Mouse (Mus musculus) induced T-regulatory cell, adult 2 months (primary cell): Measurements from ENCODE around the gene Patz1.
A peak's percentile ranks its signal among the peaks of the same experiment; 100 is the strongest.

Experiments
- DNase-seq: peaks from one replicate; pipeline ENCODE4 v3.0.0-alpha.2; 2012; ENCODE audit warnings: low read depth

The Patz1 gene

DNA sequence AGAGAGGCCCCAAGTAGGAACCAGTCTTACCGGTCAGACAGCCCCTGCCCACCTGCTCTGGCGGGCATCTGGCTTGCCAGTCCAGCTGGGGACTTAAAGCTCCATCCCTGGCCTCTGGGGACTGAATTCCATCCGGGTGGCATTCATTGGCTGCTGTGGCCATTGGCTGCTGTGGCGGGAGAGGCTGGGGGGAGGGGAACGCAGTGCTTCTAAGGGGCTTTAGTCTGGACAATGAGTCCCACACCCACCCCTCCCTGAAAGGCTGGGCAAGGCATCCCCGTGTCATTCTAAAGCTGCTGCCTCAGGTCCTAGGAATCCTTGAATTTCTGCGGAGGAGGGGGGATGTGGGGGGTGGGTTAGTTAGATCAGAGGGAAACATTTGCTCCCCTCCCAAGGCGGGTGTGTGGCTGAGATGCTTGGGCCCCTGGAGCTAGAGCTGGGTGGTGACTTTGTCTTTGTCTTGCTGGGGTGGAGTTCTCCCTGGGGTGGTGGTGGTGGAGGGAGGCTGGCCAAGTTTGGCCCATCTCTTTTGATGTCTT is 4.1 kb downstream of the Patz1 start:
- no peak for DNase-seq

DNA sequence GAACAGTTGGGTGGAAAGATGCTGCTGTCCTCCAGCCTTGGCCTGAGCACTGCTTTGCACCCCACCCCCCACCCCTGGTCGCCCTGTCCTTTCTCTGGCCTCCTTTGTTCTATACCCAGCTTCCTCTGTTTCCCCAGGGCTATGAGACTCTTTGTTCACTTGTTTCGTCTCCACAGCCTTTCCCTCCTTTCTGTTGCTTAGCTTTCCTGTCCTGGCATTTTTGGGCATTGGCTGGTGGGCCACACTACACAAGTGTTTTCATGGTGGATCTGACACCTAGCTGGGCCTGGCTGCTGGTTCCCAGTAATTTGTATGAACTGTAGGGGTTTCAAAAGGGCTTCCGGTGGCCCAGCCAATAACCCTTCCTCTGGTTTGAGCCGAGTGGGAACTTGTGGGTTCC is 4.7 kb downstream of the Patz1 start:
- no peak for DNase-seq

DNA sequence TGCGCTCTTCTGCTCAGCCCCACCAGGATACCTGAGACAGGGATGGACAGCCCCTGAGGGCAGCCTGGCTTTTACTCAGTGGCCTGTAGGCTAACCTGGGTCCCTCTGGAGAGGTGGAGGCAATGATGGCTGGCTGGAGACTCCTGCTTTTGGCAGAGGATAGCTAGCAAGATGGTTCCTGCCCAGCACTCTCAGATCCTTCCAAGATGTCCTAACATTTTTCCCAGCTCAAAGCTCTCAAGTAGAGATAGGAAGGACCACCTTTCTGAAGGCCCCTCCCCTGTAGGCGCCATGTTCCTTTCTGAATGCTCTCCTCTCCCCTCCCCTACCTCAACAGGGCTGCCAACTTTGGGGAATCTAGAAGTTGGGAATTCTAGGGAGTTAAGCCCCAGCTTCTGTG is 6.0 kb downstream of the Patz1 start:
- no peak for DNase-seq

DNA sequence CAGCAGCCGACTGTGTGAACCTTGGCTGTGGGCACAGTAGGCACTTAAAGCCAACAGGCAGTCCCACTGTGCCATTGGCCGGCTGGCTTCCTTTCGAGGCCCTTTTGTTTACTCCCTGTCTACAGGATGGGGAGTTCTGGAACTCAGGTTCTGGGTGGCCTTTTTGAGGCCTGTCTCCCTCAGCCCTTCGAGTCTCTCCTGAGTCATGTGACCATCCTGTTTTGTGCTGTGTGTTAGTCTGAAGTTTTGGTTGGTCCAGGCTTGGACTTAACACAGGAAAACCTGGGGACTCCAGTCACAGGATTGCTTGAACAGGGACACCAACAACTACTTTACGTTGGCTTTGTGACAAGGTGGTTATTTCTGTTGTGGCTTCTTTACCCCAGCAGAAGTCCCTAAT is 7.4 kb downstream of the Patz1 start:
- no peak for DNase-seq

DNA sequence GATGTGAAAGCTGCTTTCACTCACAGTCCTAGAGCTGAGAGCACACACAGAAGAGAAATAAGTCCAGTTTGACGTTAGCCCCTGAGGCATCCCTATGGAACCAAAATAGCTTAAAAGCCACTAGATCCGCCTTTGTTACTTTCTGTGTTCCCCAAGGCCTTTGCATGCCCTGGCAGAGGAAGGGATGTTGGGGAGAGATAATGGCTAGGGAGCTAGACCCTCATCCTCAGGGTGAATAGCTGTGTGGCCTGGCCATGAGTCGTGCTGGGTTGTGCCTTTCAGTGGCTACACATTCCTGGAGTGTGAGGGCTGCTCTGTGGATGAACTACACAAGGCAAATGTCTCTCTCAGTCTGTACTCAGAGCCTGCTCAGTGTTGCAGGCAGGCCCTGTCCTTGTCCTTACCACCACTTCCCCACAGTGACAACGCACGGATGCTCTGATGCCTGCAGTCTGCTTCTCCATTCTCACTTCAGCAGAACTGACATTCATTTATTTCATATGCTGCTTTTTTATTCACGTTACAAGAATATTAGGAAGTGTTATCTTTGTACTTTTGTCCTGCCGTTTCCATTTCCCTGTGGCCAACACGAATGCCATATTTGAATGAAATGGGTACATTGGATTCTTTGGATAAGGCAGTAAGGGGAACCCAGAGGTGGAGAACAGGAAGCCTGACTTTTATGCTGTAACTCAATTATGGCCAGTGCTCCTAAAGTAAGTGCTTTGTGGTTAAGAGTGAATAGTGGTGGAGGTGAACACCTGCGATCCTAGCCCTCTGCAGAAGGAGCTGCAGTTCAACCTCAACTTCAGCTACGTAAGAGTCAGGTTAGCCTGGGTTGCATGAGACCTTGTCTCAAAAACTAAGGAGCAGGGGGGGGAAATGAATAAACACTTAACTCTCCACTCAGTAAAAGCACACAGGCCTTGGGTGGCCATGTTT is 9.5 kb downstream of the Patz1 start:
- DNase-seq, result no peak

DNA sequence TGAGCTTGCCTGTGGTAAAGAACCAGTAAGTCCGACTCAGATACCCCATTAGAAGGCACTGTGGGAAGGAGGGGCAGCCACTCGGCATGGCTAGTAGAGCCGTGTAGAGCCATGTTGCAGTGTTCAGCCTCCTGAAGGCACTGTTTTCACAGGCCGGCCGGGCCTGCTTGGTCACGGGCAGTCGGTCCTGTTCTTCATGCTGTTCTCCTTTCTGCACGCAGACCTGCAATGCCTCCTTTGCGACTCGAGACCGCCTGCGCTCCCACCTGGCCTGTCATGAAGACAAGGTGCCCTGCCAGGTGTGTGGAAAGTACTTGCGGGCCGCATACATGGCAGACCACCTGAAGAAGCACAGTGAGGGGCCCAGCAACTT is 10.1 kb downstream of the Patz1 start:
- no peak for DNase-seq

DNA sequence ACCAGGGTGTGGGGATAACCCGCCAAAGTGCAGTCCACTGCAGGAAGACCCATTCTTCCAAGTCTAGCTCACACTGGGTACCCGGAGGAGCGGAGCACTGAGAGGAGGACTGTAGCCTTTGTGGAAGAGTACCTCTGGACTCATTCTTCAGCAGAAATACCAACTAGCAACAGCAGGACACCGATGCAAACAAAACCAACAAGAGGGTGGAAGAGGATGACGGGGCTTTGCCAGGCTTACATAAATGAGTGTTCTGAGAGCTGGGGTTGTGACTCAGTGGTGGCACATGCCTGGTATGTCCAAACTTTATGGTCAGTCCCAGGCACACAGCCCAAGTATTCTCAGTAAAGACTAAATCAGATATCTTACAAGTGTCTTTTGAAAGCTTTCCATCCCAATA is 12.4 kb downstream of the Patz1 start:
- DNase-seq, result no peak

DNA sequence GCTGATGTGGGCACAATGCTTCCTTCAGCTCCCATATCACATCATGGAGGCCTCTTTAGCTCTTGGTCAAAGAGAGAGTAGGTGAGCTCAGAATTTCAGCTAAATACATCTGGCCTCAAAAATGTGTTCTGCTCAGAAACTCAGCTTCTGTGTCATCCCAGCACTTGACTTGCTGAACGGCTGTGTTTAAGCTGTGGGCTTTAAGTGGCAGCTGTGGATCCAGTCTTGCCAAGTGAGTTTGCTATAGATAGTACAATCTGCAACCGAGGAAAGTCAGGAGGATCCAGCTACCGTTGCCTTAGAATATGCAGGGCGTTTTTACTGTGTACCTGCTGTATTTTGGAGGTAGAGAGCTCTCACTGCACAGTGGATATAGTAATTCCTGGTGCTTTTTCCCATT is 13.7 kb downstream of the Patz1 start:
- no peak for DNase-seq

DNA sequence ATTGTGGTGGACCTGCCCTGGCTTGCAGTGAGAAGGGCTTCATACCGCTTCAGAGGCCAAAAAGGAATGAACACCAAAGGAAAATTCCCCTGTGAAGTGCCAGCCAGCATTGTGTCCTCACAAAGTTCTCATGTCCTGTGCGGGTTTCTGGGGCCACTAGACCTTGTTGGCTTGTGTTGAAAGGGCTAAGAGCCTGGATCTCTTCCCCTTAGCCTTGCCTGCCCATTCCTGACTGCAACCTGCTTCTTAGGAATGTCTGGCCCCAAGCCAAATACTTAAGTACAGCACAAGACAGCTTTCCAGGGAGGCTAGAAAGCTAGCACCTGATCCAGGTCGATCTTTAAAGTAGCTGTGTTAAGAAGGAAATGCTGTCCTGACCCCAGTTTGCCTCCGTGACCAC is 14.1 kb downstream of the Patz1 start:
- DNase-seq, result no peak

DNA sequence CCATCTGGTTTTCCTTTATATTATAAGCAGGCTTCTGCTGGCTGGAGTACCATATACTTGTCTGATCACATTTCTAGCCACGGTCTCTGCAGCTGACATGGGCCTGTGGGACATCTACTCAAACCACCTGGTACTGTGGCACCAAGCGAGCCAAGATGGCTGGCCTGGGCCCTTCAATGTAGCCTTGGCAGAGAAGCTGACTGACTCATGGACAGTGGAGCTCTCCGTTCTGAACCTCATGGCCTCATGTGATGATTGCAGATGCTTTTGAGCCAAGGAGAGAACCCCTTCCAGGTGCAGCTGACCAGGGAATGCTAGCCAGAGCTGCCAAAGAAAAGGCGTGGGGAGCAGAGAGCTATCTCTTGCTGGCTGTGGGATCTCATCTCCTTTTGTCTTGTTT is 17.1 kb downstream of the Patz1 start:
- no peak for DNase-seq

DNA sequence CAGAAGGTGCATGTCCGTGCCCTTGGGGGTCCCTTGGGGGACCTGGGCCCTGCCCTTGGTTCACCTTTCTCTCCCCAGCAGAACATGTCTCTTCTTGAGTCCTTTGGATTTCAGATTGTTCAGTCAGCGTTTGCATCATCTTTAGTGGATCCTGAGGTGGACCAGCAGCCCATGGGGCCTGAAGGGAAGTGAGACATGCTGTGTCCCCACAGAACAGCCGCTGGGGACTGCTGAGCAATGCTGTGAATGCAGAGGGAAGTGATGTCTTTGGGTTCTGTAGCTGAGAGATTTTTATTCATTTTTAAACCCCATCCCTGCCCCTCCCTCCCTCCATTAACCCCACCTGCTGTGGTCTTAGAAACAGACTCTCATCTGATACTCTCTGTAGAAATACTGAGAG is 19.2 kb downstream of the Patz1 start:
- no peak for DNase-seq

DNA sequence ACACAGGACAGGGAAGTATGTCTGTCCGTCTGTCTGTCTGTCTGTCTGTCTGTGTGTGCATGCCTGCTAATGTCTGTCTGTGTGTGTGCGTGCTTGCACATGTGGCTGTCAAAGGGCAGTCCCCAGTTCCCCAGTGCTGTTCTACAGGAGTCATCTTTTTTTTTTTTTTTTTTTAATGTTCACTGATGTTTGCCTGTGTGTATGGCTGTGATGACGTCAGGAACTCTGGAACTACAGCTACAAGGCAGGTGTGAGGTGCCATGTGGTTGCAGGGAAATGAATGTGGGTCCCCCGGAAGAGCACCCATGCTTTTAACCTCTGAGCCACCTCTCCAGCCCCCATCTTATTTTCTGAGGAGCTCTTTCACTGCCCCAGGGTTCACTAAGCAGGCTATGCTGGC is 21.2 kb downstream of the Patz1 start:
- DNase-seq, result no peak

DNA sequence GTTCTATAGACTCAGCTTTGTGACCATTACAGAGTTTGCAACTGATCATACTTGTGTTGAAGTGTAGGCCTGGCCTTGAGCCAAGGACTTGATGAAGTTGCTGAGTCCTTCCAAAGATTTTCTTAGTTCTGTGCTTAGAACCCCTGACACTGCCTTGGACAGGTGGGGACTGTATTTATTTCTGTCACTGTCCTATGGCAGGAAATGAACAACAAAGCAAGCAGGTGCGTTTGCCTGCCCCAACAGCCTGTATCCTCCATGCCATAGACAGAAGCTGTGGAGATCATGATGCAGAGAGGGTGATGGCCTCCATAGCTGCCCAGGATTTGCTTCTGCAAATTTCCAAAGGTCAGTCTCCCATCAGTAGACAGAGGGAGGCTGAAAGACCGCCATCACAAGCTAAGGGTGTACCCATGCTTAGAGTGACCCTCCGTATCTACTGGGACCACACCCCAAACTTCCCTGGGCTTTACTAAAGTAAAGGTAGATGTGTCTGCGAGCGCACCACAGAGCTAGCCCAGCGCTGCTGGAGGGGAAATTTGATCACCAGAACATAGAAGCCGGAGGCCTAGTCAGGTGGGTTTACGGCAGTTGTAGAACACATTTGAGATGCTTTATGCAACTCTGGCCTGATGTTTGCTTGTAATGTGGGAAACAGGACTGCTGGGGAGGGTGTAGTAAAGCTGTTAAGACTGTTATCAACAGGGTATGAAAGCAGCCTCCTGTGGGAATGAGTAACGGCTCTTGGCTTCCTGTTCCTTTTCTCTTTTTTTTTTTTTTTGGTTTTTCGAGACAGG is 22.3 kb downstream of the Patz1 start:
- DNase-seq, result no peak

DNA sequence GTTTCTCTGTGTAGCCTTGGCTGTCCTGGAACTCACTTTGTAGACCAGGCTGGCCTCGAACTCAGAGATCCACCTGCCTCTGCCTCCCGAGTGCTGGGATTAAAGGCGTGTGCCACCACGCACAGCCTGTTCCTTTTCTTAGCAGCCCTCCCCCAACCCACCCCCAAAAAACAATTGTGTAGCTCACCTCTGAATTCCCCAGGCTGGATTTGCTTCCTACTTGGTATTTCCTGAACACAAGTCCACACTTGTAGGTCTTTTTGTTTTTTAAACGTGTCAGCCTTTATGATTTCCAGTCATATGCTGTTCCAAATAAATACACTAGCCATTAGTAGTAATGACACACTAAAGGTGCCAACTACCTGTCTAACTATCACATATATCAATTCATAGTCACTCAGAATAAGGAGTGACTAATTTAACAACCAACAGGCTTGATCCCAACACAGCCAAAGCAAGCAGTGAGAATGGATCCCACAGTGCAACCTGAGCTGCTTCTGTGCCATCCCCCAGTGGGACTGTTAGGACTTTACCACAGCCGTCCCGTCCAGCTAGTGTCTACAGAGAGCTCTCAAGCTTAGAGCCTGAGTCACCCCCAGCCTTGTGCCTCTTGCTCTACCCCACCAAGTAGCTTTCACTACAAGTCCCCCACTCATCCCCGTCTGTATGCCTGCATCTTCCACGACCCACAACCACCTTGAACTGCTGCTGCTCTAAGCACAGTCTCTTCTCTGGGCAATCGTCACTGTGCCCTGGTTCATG is 23.1 kb downstream of the Patz1 start:
- DNase-seq, result no peak

DNA sequence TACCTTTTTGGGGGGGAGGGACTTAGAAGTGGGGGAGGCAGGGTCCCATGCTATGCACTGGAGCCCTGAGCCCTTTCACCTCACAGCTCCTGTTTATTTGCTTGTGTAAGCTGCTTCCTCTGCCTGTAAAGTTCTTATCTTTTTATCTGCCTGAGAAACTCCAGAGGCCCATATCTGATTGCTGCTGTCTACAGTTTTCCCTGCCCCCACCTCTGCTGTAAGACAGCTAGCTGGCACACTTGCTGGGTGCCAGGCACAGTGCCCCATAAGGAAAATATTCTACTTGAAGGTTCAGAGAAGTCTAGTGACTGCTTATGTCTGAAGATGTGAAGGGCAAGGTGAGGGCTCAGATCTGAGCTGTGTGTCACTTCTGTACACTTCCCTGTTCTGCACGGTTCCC is 24.6 kb downstream of the Patz1 start:
- DNase-seq, result peak; percentile 52

DNA sequence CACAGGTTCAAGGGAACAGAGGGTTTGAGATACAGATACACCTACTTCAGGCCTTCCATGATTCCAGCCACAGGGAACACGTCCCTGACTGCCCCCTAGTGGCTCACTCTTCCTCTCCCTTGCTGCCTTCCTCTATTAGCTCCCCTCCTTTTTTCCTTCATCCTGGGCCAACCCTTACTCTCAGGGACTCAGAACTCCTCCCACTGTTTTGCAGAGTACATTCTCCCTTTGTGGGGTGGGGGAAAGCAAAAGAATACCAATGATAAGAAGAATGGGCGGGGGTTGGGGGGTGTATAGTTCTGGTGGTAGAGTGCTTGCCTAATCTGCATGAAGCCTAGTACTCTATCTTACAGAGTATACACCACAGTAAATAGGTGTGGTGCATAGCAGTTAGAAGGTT is 25.5 kb downstream of the Patz1 start:
- peak; percentile 70 for DNase-seq

DNA sequence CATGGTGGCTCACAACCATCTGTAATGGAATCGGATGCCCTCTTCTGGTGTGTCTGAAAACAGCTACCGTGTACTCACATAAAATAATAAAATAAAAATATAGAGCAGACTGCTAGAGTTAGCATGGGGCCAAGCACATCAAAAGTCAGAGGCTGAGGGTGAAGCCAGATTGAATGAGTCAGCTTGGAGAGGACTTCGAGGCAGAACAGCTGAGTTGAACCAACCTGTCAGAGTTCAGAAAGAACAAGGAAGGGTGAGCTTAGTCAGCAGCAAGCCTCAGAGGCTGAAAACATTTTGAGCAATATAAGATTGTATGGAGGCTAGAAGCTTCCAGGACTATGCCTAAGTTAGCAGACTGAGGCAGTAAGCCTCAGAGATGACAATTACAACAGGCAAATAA is 29.6 kb downstream of the Patz1 start:
- DNase-seq, result no peak

DNA sequence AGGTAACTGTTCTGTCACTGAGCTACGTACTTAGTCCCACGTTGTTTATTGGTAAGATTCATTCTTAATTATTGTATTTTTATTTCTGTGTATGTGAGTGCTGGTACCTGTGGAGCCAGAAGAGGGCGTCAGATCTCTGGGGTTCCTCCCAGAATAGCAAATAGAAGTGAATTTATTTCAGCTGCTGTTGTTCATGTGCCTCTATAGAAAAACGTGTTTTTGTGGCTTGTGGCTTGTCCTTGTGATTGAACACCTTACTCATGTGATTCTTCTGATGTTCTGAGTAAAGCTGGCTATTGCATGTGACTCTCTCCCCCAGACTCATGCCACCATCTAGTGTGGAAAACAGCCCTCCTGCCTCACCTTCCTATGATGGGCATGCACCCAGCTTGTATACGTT is 39.6 kb downstream of the Patz1 start:
- DNase-seq, result peak; percentile 62

DNA sequence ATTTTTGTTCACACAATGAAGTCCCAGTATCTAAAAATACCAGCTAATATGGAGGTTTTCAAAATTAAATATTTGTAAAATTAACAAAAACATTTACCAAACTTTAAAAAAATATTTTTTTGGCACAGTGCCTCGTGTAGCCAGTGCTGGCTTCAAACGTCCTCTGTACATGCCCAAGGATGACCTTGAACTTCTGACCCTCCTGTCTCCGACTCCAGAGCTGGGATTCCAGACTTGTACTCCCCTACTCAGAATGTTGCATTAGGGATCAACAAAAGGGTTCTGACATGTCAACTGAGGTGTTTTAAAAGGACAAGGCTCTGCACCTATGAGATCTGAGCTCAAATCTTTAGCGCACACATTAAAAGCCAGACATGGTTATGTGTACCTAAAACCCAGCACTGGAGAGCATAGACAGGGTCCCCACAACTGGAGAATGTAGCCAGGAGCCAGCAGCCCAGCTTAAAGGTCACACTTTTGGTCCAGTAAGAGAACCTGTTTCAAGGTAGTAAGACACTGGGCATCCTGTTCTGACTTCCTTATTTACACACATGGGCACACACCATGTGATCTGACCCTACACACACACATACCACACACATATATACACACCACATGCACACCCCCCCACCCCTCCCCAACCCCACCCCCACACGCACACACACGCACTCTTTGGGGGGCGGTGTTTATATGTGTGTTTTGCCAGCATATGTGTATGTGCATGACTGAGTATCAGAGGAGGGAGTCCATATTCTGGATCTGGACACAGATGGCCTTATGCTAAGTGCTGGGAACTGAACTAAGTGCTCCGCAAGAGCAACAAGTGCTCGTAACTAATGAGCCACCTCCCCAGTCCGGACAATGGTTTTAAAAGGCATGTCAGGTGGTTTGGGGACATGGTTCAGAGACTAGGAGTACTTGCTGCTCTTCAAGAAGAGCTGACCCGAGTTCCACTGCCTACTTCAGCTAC is 40.4 kb downstream of the Patz1 start:
- peak; percentile 38 for DNase-seq

DNA sequence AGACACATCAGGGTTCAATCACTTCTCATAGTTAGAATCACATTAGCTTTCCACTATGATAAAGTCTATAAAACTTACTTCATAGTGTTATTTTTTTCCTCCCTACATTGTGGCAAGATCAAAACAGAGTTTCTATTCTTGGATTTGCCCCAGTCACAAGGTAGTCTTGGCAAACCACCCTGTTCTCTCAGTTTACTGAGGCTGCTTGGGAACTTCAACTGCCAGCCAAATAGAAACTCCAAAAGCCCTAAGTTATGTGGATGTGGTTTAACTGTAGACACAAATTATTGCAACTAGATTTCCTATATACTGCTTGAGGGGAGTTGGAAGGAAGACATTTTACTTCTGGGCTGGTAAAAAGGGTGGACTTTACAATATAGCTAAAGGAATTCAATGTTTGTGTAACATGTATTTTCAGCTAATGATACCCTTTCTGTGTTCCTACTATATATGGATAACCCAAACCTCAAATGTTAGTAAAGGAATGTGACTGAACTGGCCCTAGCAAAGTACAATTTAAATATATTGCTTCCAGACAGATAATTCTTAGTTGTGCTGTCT is 41.3 kb downstream of the Patz1 start, which contains the start of gene Pik3ip1:
Gene Pik3ip1, plus strand, starts transcription at position 511 of the 561 bp plus-strand sequence.
- no peak for DNase-seq

DNA sequence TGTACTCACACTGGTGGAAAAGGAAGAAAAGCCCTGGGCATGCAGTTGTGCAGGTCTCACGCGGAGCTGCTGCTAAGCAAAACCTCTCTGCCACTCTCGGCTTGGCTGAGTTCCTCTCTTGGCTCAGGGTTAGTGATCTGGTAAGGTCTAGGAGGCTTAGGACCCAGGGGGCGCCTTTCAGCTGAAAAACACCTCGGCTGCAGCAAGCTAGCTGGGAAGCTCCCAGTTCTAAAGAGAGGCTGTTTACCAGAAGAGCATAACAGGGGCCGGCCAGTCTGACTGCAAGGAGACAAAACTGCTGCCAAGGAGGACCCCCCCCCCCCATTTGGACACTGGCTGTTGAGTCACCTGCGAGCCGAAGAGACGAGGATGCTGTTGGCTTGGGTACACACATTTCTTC is 41.9 kb downstream of the Patz1 start:
- peak; percentile 81 for DNase-seq
